Mouse (Mus musculus): ENCODE measurements around the gene Tmem168. TPM values are rescaled to one million over a fixed set of nuclear protein-coding genes. Genes with fewer than 3 reads are reported as not detected.

The Tmem168 gene
- polyA plus RNA-seq (2012; rRNA removed), result 4.4 and 5.0 TPM in 2 replicates

GRCm38 (mm10) chr6:13607621-13608493 lies at the start of gene Tmem168:
Gene Tmem168, minus strand, starts transcription at chr6:13608100.
- Histone ChIP-seq H3K4me3 (ENCODE audit: control insufficient read depth, low read depth, low read length) (peak within 1 kb of the TSS; percentile 97), H3K27ac (ENCODE audit: control insufficient read depth, insufficient read depth, low read depth, low read length) (peak within 1 kb of the TSS; percentile 96), H3K27me3 (ENCODE audit: control insufficient read depth, insufficient read depth, low read length) (no peaks in the 10 kb centered on the region), H3K4me1 (ENCODE audit: control insufficient read depth, insufficient read depth, low read length) (no peaks in the 10 kb centered on the region; the same call in 1 of the 2 replicates), H3K36me3 (ENCODE audit: control insufficient read depth, insufficient read depth, low read length) (no peaks in the 10 kb centered on the region)
- TF ChIP-seq CTCF (IDR thresholded peaks at IDR 0.05; ENCODE audit: control insufficient read depth, insufficient read depth, insufficient replicate concordance, low read depth, low read length), result no peak
- peak; percentile 95 for TF ChIP-seq POLR2A (IDR thresholded peaks at IDR 0.05; ENCODE audit: control insufficient read depth, low read depth, low read length)

- H3K4me1 ChIP-seq (ENCODE audit: control insufficient read depth, insufficient read depth, low read length), result no peaks in the 10 kb centered on the region
- no peak overlapping the region for H3K27ac ChIP-seq (ENCODE audit: control insufficient read depth, insufficient read depth, low read depth, low read length)
- no peak overlapping the region for H3K4me3 ChIP-seq (ENCODE audit: control insufficient read depth, low read depth, low read length)
- H3K36me3 ChIP-seq (ENCODE audit: control insufficient read depth, insufficient read depth, low read length), result no peaks in the 10 kb centered on the region
- no peak for TF ChIP-seq POLR2A (IDR thresholded peaks at IDR 0.05; ENCODE audit: control insufficient read depth, low read depth, low read length)
- H3K27me3 ChIP-seq (ENCODE audit: control insufficient read depth, insufficient read depth, low read length), result no peaks in the 10 kb centered on the region
Observed at GRCm38 (mm10) chr6:13654081-13654480, 46.2 kb upstream of the Tmem168 start.

- no peaks in the 10 kb centered on the region for H3K4me1 ChIP-seq (ENCODE audit: control insufficient read depth, insufficient read depth, low read length)
- no peaks in the 10 kb centered on the region for H3K27me3 ChIP-seq (ENCODE audit: control insufficient read depth, insufficient read depth, low read length)
- H3K4me3 ChIP-seq (ENCODE audit: control insufficient read depth, low read depth, low read length), result no peak overlapping the region
- H3K36me3 ChIP-seq (ENCODE audit: control insufficient read depth, insufficient read depth, low read length), result no peaks in the 10 kb centered on the region
- H3K27ac ChIP-seq (ENCODE audit: control insufficient read depth, insufficient read depth, low read depth, low read length), result no peak overlapping the region
- TF ChIP-seq CTCF (IDR thresholded peaks at IDR 0.05; ENCODE audit: control insufficient read depth, insufficient read depth, insufficient replicate concordance, low read depth, low read length) (no peak), POLR2A (IDR thresholded peaks at IDR 0.05; ENCODE audit: control insufficient read depth, low read depth, low read length) (no peak)
Observed at GRCm38 (mm10) chr6:13652284-13652683, 44.4 kb upstream of the Tmem168 start.

GRCm38 (mm10) chr6:13650854-13651253 lies 43.0 kb upstream of the Tmem168 start:
- TF ChIP-seq POLR2A (IDR thresholded peaks at IDR 0.05; ENCODE audit: control insufficient read depth, low read depth, low read length) (no peak), CTCF (IDR thresholded peaks at IDR 0.05; ENCODE audit: control insufficient read depth, insufficient read depth, insufficient replicate concordance, low read depth, low read length) (no peak)
- H3K36me3 ChIP-seq (ENCODE audit: control insufficient read depth, insufficient read depth, low read length), result no peaks in the 10 kb centered on the region

GRCm38 (mm10) chr6:13648305-13648704 lies 40.4 kb upstream of the Tmem168 start:
- Histone ChIP-seq H3K27me3 (ENCODE audit: control insufficient read depth, insufficient read depth, low read length) (no peaks in the 10 kb centered on the region), H3K4me1 (ENCODE audit: control insufficient read depth, insufficient read depth, low read length) (no peaks in the 10 kb centered on the region), H3K27ac (ENCODE audit: control insufficient read depth, insufficient read depth, low read depth, low read length) (no peak overlapping the region), H3K4me3 (ENCODE audit: control insufficient read depth, low read depth, low read length) (no peak overlapping the region), H3K36me3 (ENCODE audit: control insufficient read depth, insufficient read depth, low read length) (no peaks in the 10 kb centered on the region)
- TF ChIP-seq POLR2A (IDR thresholded peaks at IDR 0.05; ENCODE audit: control insufficient read depth, low read depth, low read length), result no peak
- no peak for TF ChIP-seq CTCF (IDR thresholded peaks at IDR 0.05; ENCODE audit: control insufficient read depth, insufficient read depth, insufficient replicate concordance, low read depth, low read length)

More at GRCm38 (mm10) chr6:13650854-13651253, 43.0 kb upstream of the Tmem168 start:
- Histone ChIP-seq H3K4me1 (ENCODE audit: control insufficient read depth, insufficient read depth, low read length) (no peaks in the 10 kb centered on the region), H3K27ac (ENCODE audit: control insufficient read depth, insufficient read depth, low read depth, low read length) (no peak overlapping the region), H3K4me3 (ENCODE audit: control insufficient read depth, low read depth, low read length) (no peak overlapping the region), H3K27me3 (ENCODE audit: control insufficient read depth, insufficient read depth, low read length) (no peaks in the 10 kb centered on the region)

GRCm38 (mm10) chr6:13636582-13636989 lies 28.7 kb upstream of the Tmem168 start:
- Histone ChIP-seq H3K4me3 (ENCODE audit: control insufficient read depth, low read depth, low read length) (no peak overlapping the region), H3K36me3 (ENCODE audit: control insufficient read depth, insufficient read depth, low read length) (no peaks in the 10 kb centered on the region), H3K4me1 (ENCODE audit: control insufficient read depth, insufficient read depth, low read length) (no peaks in the 10 kb centered on the region), H3K27me3 (ENCODE audit: control insufficient read depth, insufficient read depth, low read length) (no peaks in the 10 kb centered on the region), H3K27ac (ENCODE audit: control insufficient read depth, insufficient read depth, low read depth, low read length) (no peak overlapping the region)
- TF ChIP-seq POLR2A (IDR thresholded peaks at IDR 0.05; ENCODE audit: control insufficient read depth, low read depth, low read length), result no peak
- TF ChIP-seq CTCF (IDR thresholded peaks at IDR 0.05; ENCODE audit: control insufficient read depth, insufficient read depth, insufficient replicate concordance, low read depth, low read length), result no peak

GRCm38 (mm10) chr6:13632571-13632970 lies 24.7 kb upstream of the Tmem168 start:
- no peaks in the 10 kb centered on the region for H3K27me3 ChIP-seq (ENCODE audit: control insufficient read depth, insufficient read depth, low read length)
- TF ChIP-seq POLR2A (IDR thresholded peaks at IDR 0.05; ENCODE audit: control insufficient read depth, low read depth, low read length), result no peak
- no peak for TF ChIP-seq CTCF (IDR thresholded peaks at IDR 0.05; ENCODE audit: control insufficient read depth, insufficient read depth, insufficient replicate concordance, low read depth, low read length)

More at GRCm38 (mm10) chr6:13632571-13632970, 24.7 kb upstream of the Tmem168 start:
- H3K4me1 ChIP-seq (ENCODE audit: control insufficient read depth, insufficient read depth, low read length), result no peaks in the 10 kb centered on the region
- H3K4me3 ChIP-seq (ENCODE audit: control insufficient read depth, low read depth, low read length), result no peak overlapping the region
- H3K27ac ChIP-seq (ENCODE audit: control insufficient read depth, insufficient read depth, low read depth, low read length), result no peak overlapping the region
- no peaks in the 10 kb centered on the region for H3K36me3 ChIP-seq (ENCODE audit: control insufficient read depth, insufficient read depth, low read length)

Data from testis, adult 2 months (tissue).